Mouse (Mus musculus): ENCODE measurements around the gene 4930523C07Rik.

The 4930523C07Rik gene

DNA sequence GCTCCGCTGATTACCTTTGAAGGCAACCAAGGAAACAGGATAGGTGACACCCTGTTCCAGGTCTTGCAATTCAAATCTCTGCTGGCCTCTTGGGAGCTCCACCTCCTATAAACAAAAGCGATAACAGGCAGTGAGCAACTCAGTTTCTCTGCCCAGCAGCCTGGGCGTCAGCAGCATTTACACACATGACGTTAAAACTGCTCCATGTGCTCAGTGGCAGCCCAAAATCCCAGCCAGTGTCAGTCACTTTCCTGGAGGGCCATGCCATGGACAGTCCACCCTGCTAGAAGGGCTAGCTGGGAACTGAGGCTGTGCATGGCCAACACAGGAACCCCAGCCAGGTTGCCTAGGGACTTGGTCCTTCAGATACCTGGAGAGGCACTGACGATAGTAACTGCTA lies 61.2 kb downstream of the 4930523C07Rik start:
- DNase-seq = no peak

DNA sequence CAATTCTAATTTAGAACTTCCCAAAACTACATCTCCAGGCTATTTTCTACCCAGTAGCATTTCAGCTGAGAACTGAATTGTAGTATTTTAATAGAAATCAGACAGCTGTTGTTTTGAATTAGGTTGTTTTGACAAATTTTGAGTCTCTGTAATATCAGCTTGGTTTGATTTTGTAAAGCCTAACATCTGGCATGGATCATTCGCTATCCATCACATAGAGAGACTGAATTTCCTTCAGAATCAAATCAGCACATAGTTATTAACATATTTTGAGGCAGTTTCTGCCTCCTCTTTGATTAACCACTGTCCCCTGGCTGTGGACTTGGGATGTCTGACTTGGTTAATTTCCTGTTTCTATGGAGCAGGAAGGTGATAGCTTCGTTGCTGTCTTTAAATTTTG lies 64.4 kb downstream of the 4930523C07Rik start:
- no peak for DNase-seq

DNA sequence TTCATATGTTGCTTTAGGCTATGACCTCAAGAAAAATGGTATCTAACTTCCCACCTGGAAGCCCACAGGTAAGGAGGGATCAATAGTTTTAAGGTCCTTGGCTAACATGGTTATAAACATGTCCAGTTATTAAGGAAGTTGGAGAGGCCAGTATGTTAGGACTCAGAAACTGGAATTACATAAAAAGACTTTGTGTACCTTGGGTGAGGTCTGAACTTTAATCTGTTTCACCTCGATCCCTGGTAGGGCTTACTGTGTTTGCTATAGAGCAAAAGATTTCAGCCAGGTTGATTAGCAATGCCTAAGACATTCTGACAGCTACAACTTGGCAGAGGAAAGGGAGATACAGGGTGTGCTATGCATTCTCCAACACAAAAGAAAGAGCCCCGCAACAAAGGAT lies 79.8 kb downstream of the 4930523C07Rik start:
- no peak for DNase-seq

Data from cerebellum, adult 8-10 months (tissue).